13 mouse cellular contexts compared by ENCODE assay signal in the genomic region with DNA sequence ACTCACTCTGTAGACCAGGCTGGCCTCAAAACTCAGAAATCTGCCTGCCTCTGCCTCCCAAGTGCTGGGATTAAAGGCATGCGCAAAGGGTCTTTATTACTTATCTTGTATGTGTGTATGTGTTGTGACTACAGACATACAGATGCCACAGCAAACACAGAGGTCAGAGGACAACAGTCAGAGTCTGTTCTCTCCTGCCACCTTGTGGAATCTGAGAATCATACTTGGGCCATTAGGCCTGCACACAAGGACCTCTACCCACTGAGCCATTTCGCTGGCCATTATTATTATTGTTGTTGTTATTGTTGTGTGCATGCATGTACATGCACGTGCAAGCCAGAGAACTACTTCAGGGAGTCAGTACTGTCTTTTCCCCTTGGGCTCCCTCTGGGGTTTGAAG. TPM values are rescaled to one million over a fixed set of nuclear protein-coding genes. Genes with fewer than 3 reads are reported as not detected.
DNase-seq lines count a peak whose midpoint lies in the region; ATAC-seq and TF ChIP-seq lines count a peak whose summit lies in the region.
"Had no signal": no experiment of that assay in that cellular context is flagged by ENCODE, and none has a peak within 500 bp of the region (broad histone marks: within the 10 kb centered on the region; RNA-seq: fewer than 3 reads in every experiment).

No protein-coding gene starts in this region.

- peak; percentile 47 for TF ChIP-seq CTCF in forebrain, postnatal 0 days (IDR thresholded peaks at IDR 0.05; ENCODE audit: low read depth)
- peak; percentile 47 for TF ChIP-seq CTCF in lung, embryonic 14.5 days (IDR thresholded peaks at IDR 0.05; ENCODE audit: low read depth)

- H3K9me3 ChIP-seq in forebrain, postnatal 0 days (ENCODE audit: low read length): no peaks in the 10 kb centered on the region
- H3K9me3 ChIP-seq in forebrain, embryonic 13.5 days (replicated peaks): no peaks in the 10 kb centered on the region
- no peaks in the 10 kb centered on the region for H3K9me3 ChIP-seq in lung, embryonic 14.5 days (ENCODE audit: low read depth, low read length)
- no peaks in the 10 kb centered on the region for H3K9me3 ChIP-seq in kidney, embryonic 14.5 days (ENCODE audit: control insufficient read depth, low read length)
- H3K9me3 ChIP-seq: limb, embryonic 13.5 days; midbrain, embryonic 10.5 days had no signal

- H3K27ac ChIP-seq in forebrain, postnatal 0 days (ENCODE audit: low read depth, low read length): no peak overlapping the region
- no peak overlapping the region for H3K27ac ChIP-seq in forebrain, embryonic 13.5 days
- H3K27ac ChIP-seq in lung, embryonic 14.5 days (ENCODE audit: low read depth): no peak overlapping the region
- no peak overlapping the region for H3K27ac ChIP-seq in kidney, embryonic 14.5 days (ENCODE audit: low read depth, low read length)
- H3K27ac ChIP-seq: hindbrain, embryonic 14.5 days; limb, embryonic 13.5 days; midbrain, embryonic 10.5 days had no signal

- 0 out of 2 replicates have a peak, but pooled peaks cover 5% of the 10 kb centered on the region for H3K4me1 ChIP-seq in forebrain, postnatal 0 days (ENCODE audit: insufficient read depth)
- H3K4me1 ChIP-seq in forebrain, embryonic 13.5 days: peaks cover 30% of the 10 kb centered on the region
- H3K4me1 ChIP-seq in lung, embryonic 14.5 days (ENCODE audit: insufficient read depth): peaks cover 13% of the 10 kb centered on the region
- peaks cover 6% of the 10 kb centered on the region; the same call in 1 of the 2 replicates for H3K4me1 ChIP-seq in kidney, embryonic 14.5 days (ENCODE audit: control insufficient read depth, insufficient read depth, low read length)

- H3K9ac ChIP-seq in forebrain, postnatal 0 days: no peak overlapping the region
- no peak overlapping the region for H3K9ac ChIP-seq in forebrain, embryonic 13.5 days
- H3K9ac ChIP-seq in lung, embryonic 14.5 days: no peak overlapping the region
- no peak overlapping the region for H3K9ac ChIP-seq in kidney, embryonic 14.5 days (ENCODE audit: low read depth, low read length)
- H3K9ac ChIP-seq: hindbrain, embryonic 14.5 days; limb, embryonic 13.5 days had no signal

- DNase-seq in forebrain, postnatal 0 days: no peak
- DNase-seq in lung, embryonic 14.5 days: peak; percentile 29
- no peak for DNase-seq in lung, adult 18-20 months
- DNase-seq in R1 (ENCODE audit: low read depth, low spot score): peak; percentile 18
- DNase-seq in retina, postnatal 1 day: peak; percentile 58
- DNase-seq: adrenal gland, adult 2 months; cerebellum, postnatal 25 days had no signal

- ATAC-seq in forebrain, postnatal 0 days: no peak
- ATAC-seq in forebrain, embryonic 13.5 days: no peak
- ATAC-seq in lung, embryonic 14.5 days (ENCODE audit: insufficient read depth): no peak
- ATAC-seq in erythroblast, adult 5-6 weeks (replicated peaks; ENCODE audit: low FRiP score, poor library complexity, severe bottlenecking): no peak
- ATAC-seq in kidney, embryonic 14.5 days (ENCODE audit: low FRiP score, low TSS enrichment): no peak

- H3K36me3 ChIP-seq in forebrain, postnatal 0 days (ENCODE audit: insufficient read depth): no peaks in the 10 kb centered on the region
- H3K36me3 ChIP-seq in forebrain, embryonic 13.5 days (ENCODE audit: poor library complexity, severe bottlenecking): no peaks in the 10 kb centered on the region
- no peaks in the 10 kb centered on the region for H3K36me3 ChIP-seq in lung, embryonic 14.5 days (ENCODE audit: insufficient read depth)
- H3K36me3 ChIP-seq in kidney, embryonic 14.5 days (ENCODE audit: control insufficient read depth, insufficient read depth, low read length): no peaks in the 10 kb centered on the region
- H3K36me3 ChIP-seq: limb, embryonic 13.5 days; midbrain, embryonic 10.5 days had no signal

- H3K27me3 ChIP-seq in forebrain, postnatal 0 days (ENCODE audit: insufficient read depth, low read length): no peaks in the 10 kb centered on the region
- H3K27me3 ChIP-seq in forebrain, embryonic 13.5 days: no peaks in the 10 kb centered on the region
- H3K27me3 ChIP-seq in lung, embryonic 14.5 days (ENCODE audit: insufficient read depth, low read length): no peaks in the 10 kb centered on the region
- H3K27me3 ChIP-seq in kidney, embryonic 14.5 days (ENCODE audit: control insufficient read depth, insufficient read depth, low read length): no peaks in the 10 kb centered on the region
- H3K27me3 ChIP-seq: limb, embryonic 13.5 days had no signal

- H3K4me2 ChIP-seq in forebrain, postnatal 0 days (ENCODE audit: low read depth): no peak overlapping the region
- H3K4me2 ChIP-seq in forebrain, embryonic 13.5 days: no peak overlapping the region
- no peak overlapping the region for H3K4me2 ChIP-seq in lung, embryonic 14.5 days
- no peak overlapping the region for H3K4me2 ChIP-seq in kidney, embryonic 14.5 days (replicated peaks; ENCODE audit: low read depth, low read length)
- H3K4me2 ChIP-seq: hindbrain, embryonic 14.5 days; limb, embryonic 13.5 days had no signal

- no peak overlapping the region for H3K4me3 ChIP-seq in forebrain, postnatal 0 days (ENCODE audit: low read depth, low read length)
- H3K4me3 ChIP-seq in forebrain, embryonic 13.5 days: no peak overlapping the region
- no peak overlapping the region for H3K4me3 ChIP-seq in lung, embryonic 14.5 days (ENCODE audit: low read depth, low read length)
- no peak overlapping the region for H3K4me3 ChIP-seq in kidney, embryonic 14.5 days (ENCODE audit: low read length)
- H3K4me3 ChIP-seq: limb, embryonic 13.5 days; midbrain, embryonic 10.5 days had no signal

- WGBS in forebrain, postnatal 0 days: 89% methylated on average over 3 of the region's 3 CpGs
- WGBS in forebrain, embryonic 13.5 days: 86% methylated on average over 3 of the region's 3 CpGs
- WGBS in lung, embryonic 14.5 days: 83% methylated on average over 3 of the region's 3 CpGs
- WGBS in kidney, embryonic 14.5 days: 81% methylated on average over 3 of the region's 3 CpGs

RNA-seq across cellular contexts. Expression of a gene that starts 33.1 kb away (rescaled TPM):
- total RNA-seq in forebrain, postnatal 0 days (2014; rRNA removed): 12.2 and 14.2 TPM in 2 replicates
- polyA plus RNA-seq in forebrain, postnatal 0 days (2015; fragmentation: Nextera tagmentation; extraction: Ambion mirVana): 3.6 and 4.0 TPM in 2 replicates
- 1.8 and 1.9 TPM in 2 replicates for polyA plus RNA-seq in forebrain, embryonic 13.5 days (2015; fragmentation: Nextera tagmentation; extraction: Ambion mirVana)
- 0.21 and 0.38 TPM in 2 replicates for polyA plus RNA-seq in lung, embryonic 14.5 days (2014; fragmentation: Nextera tagmentation; extraction: Ambion mirVana)
- not detected in 2 replicates for total RNA-seq in erythroblast, adult 5-6 weeks (2015; ENCODE audit: low replicate concordance)
- total RNA-seq in erythroblast, adult 5-6 weeks (2017; ENCODE audit: low replicate concordance): 0.42 and 0.68 TPM in 2 replicates
- polyA plus RNA-seq in kidney, embryonic 14.5 days (2014; fragmentation: Nextera tagmentation; extraction: Ambion mirVana): 0.14 and 0.37 TPM in 2 replicates

RNA-seq across cellular contexts. Expression of a gene that starts 33.2 kb away (rescaled TPM):
- 0.08 and 0.24 TPM in 2 replicates for total RNA-seq in forebrain, postnatal 0 days (2014; rRNA removed)
- polyA plus RNA-seq in forebrain, postnatal 0 days (2015; fragmentation: Nextera tagmentation; extraction: Ambion mirVana): 0.10 and 0.23 TPM in 2 replicates
- 0.08 TPM in 1 of 2 replicates, not detected in the other for polyA plus RNA-seq in forebrain, embryonic 13.5 days (2015; fragmentation: Nextera tagmentation; extraction: Ambion mirVana)
- polyA plus RNA-seq in lung, embryonic 14.5 days (2014; fragmentation: Nextera tagmentation; extraction: Ambion mirVana): not detected in 2 replicates
- total RNA-seq in erythroblast, adult 5-6 weeks (2015; ENCODE audit: low replicate concordance): not detected in 2 replicates
- not detected in 2 replicates for total RNA-seq in erythroblast, adult 5-6 weeks (2017; ENCODE audit: low replicate concordance)
- not detected in 2 replicates for polyA plus RNA-seq in kidney, embryonic 14.5 days (2014; fragmentation: Nextera tagmentation; extraction: Ambion mirVana)
- total RNA-seq: adrenal gland, adult 2 months had no signal
- polyA plus RNA-seq: adrenal gland, adult 2 months; limb, embryonic 13.5 days; midbrain, embryonic 10.5 days had no signal

Comparison
In these comparisons a context has a peak if more than half of its experiments do, and no peak if none do; other contexts are left out.
1. DNase-seq: peak in lung, embryonic 14.5 days (single experiment), R1 (single experiment) and retina, postnatal 1 day (single experiment); none in forebrain, postnatal 0 days (single experiment) and lung, adult 18-20 months (0 of 2).